Mouse (Mus musculus): ENCODE measurements around the gene Neb. TPM values are rescaled to one million over a fixed set of nuclear protein-coding genes. Genes with fewer than 3 reads are reported as not detected.

The Neb gene
- polyA plus RNA-seq, 1 experiment from 2014 or later = 2.2 TPM

DNA sequence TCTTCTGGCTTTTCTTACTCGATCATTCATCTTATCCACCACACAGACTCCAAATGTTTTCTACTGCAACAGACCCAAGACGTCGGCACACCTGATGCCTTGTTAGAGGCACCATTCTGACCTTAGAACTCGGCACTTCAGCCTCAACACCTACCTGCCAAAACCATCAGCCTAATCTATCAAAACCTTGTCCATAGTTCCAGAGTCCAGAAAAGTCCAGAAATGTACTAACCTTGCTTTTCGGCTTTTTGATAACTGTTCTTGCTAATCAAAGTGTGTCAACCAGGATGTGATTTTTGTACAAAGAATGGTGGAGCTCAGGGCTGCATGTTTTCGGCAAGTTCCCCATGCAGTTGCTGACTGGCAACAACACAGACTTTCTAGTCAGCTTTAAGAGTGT, 3.6 kb downstream of the Neb start:
- H3K9ac ChIP-seq (ENCODE audit: low read length) = no peak overlapping the region
- no peak overlapping the region for H3K27ac ChIP-seq (replicated peaks in 1 of 2; ENCODE audit: control insufficient read depth in 1 of 2, insufficient read depth in 1 of 2, low read depth in 2 of 2, low read length in 2 of 2)
- 89% methylated on average over 6 of the region's 6 CpGs for WGBS
- no peak overlapping the region for H3K4me2 ChIP-seq (ENCODE audit: low read length)
- peaks cover 6 to 13% of the 10 kb centered on the region in 2 experiments; a peak in 3 of 4 replicates for H3K4me1 ChIP-seq (ENCODE audit: control insufficient read depth in 2 of 2, insufficient read depth in 2 of 2, low read length in 2 of 2)
- H3K36me3 ChIP-seq (ENCODE audit: control insufficient read depth, insufficient read depth, low read length) = no peaks in the 10 kb centered on the region
- no peaks in the 10 kb centered on the region for H3K27me3 ChIP-seq (ENCODE audit: control insufficient read depth, insufficient read depth, low read length)
- H3K4me3 ChIP-seq (ENCODE audit: control insufficient read depth in 1 of 2, insufficient read depth in 1 of 2, low read depth in 1 of 2, low read length in 2 of 2) = no peak overlapping the region
- no peak for ATAC-seq (ENCODE audit: insufficient number of reproducible peaks, insufficient read depth, low FRiP score, low read depth)
- no peaks in the 10 kb centered on the region for H3K9me3 ChIP-seq (ENCODE audit: control insufficient read depth, low read length)

DNA sequence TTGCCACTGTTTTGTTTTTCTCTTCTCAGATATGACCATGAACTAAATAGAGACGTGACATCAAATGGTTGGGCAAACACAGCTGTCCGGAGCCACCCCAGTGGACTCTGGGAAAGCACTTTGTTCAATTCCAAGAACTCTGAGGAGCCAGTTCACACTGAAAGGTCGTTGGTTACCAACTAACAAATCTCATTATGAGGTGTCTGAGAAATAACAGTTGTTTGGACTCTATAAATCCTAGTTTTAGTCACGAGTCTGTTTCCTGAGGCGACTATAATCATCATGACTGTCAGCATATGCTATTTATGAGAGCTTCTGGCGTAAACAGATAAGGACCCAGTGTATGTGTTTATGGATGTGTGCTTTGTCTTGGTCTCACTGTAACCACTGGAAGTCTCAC, 5.8 kb downstream of the Neb start:
- no peak overlapping the region for H3K4me2 ChIP-seq (ENCODE audit: low read length)
- peaks cover 10 to 16% of the 10 kb centered on the region in 2 experiments for H3K4me1 ChIP-seq (ENCODE audit: control insufficient read depth in 2 of 2, insufficient read depth in 2 of 2, low read length in 2 of 2)
- no peaks in the 10 kb centered on the region for H3K36me3 ChIP-seq (ENCODE audit: control insufficient read depth, insufficient read depth, low read length)
- H3K9me3 ChIP-seq (ENCODE audit: control insufficient read depth, low read length) = no peaks in the 10 kb centered on the region
- 70% methylated on average over 6 of the region's 6 CpGs for WGBS
- no peak for ATAC-seq (ENCODE audit: insufficient number of reproducible peaks, insufficient read depth, low FRiP score, low read depth)
- H3K4me3 ChIP-seq (ENCODE audit: control insufficient read depth in 1 of 2, insufficient read depth in 1 of 2, low read depth in 1 of 2, low read length in 2 of 2) = no peak overlapping the region
- H3K9ac ChIP-seq (ENCODE audit: low read length) = no peak overlapping the region
- H3K27ac ChIP-seq (replicated peaks in 1 of 2; ENCODE audit: control insufficient read depth in 1 of 2, insufficient read depth in 1 of 2, low read depth in 2 of 2, low read length in 2 of 2) = no peak overlapping the region
- no peaks in the 10 kb centered on the region for H3K27me3 ChIP-seq (ENCODE audit: control insufficient read depth, insufficient read depth, low read length)

DNA sequence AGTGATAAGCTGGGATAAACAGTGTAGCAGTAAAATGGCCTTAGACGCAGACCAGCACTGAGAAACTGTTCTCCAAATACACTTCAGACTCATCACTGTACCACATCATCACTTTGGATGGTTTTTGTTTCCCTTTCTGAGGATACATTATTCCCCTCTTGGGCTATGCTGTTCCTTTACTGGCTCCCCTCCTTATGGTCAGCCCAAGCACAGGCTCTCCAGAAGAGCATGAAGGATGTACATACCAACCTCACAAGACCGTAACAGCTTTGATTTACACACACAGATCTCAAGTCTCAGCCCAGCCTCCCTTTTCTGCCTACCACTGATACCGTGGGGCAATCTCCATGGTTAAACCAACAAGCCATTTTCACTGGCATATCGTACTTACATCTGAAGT, 6.2 kb downstream of the Neb start:
- H3K4me2 ChIP-seq (ENCODE audit: low read length) = no peak overlapping the region
- H3K9ac ChIP-seq (ENCODE audit: low read length) = no peak overlapping the region
- 84% methylated on average over 4 of the region's 4 CpGs for WGBS
- ATAC-seq (ENCODE audit: insufficient number of reproducible peaks, insufficient read depth, low FRiP score, low read depth) = no peak
- no peaks in the 10 kb centered on the region for H3K27me3 ChIP-seq (ENCODE audit: control insufficient read depth, insufficient read depth, low read length)
- no peak overlapping the region for H3K27ac ChIP-seq (replicated peaks in 1 of 2; ENCODE audit: control insufficient read depth in 1 of 2, insufficient read depth in 1 of 2, low read depth in 2 of 2, low read length in 2 of 2)
- no peak overlapping the region for H3K4me3 ChIP-seq (ENCODE audit: control insufficient read depth in 1 of 2, insufficient read depth in 1 of 2, low read depth in 1 of 2, low read length in 2 of 2)
- H3K4me1 ChIP-seq (ENCODE audit: control insufficient read depth in 2 of 2, insufficient read depth in 2 of 2, low read length in 2 of 2) = peaks cover 13 to 20% of the 10 kb centered on the region in 2 experiments
- H3K36me3 ChIP-seq (ENCODE audit: control insufficient read depth, insufficient read depth, low read length) = no peaks in the 10 kb centered on the region
- H3K9me3 ChIP-seq (ENCODE audit: control insufficient read depth, low read length) = no peaks in the 10 kb centered on the region

DNA sequence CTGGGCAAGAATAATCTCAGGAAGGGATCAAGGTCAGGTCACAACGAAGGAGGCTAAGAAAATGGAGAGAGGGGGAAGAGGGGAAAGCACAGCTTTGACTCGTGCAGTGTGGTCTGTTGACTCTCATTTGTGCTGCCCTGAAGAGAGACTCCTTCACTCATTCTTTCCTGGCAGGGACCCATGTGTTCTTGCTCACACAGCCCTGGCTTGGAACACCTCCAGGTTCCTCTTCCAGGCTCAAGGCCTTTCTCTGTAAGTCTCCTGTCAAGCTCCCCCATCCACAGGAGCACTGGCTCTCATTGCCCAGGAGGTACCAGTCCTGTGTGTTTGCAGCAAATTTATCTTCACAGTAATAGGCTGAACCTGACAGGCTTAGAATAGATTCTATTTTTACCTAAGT, 7.2 kb downstream of the Neb start:
- H3K4me3 ChIP-seq (ENCODE audit: control insufficient read depth in 1 of 2, insufficient read depth in 1 of 2, low read depth in 1 of 2, low read length in 2 of 2) = no peak overlapping the region
- no peaks in the 10 kb centered on the region for H3K36me3 ChIP-seq (ENCODE audit: control insufficient read depth, insufficient read depth, low read length)
- H3K9me3 ChIP-seq (ENCODE audit: control insufficient read depth, low read length) = no peaks in the 10 kb centered on the region
- H3K4me1 ChIP-seq (ENCODE audit: control insufficient read depth in 2 of 2, insufficient read depth in 2 of 2, low read length in 2 of 2) = peaks cover 18 to 24% of the 10 kb centered on the region in 2 experiments
- ATAC-seq (ENCODE audit: insufficient number of reproducible peaks, insufficient read depth, low FRiP score, low read depth) = peak; percentile 68
- no peak overlapping the region for H3K4me2 ChIP-seq (ENCODE audit: low read length)
- WGBS = 5% methylated on average over 2 of the region's 2 CpGs
- H3K27me3 ChIP-seq (ENCODE audit: control insufficient read depth, insufficient read depth, low read length) = no peaks in the 10 kb centered on the region
- H3K9ac ChIP-seq (ENCODE audit: low read length) = no peak overlapping the region
- H3K27ac ChIP-seq (replicated peaks in 1 of 2; ENCODE audit: control insufficient read depth in 1 of 2, insufficient read depth in 1 of 2, low read depth in 2 of 2, low read length in 2 of 2) = peak overlapping the region; percentile 66 to 75

DNA sequence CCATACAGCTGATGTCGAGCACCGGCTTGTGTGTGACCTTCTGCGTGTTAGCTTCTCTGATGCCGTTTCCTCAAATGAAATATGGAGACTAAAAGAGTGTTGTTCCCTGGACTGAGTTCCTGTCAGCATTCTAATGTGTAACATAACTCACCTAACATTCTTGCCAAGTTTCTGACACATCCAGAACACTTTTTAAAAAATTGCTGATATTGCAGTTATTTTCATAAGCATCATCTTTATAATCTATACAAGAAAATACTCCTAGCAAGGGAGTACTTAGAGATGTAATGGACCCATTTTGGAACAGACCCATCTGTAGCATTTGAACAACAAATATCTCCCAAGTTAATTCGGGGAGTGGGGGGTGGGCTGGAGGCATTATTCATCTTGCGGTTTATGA, 8.7 kb downstream of the Neb start:
- H3K9me3 ChIP-seq (ENCODE audit: control insufficient read depth, low read length) = no peaks in the 10 kb centered on the region
- H3K4me3 ChIP-seq (ENCODE audit: control insufficient read depth in 1 of 2, insufficient read depth in 1 of 2, low read depth in 1 of 2, low read length in 2 of 2) = no peak overlapping the region
- WGBS = 84% methylated on average over 6 of the region's 6 CpGs
- H3K9ac ChIP-seq (ENCODE audit: low read length) = no peak overlapping the region
- no peak for ATAC-seq (ENCODE audit: insufficient number of reproducible peaks, insufficient read depth, low FRiP score, low read depth)
- no peak overlapping the region for H3K4me2 ChIP-seq (ENCODE audit: low read length)
- no peaks in the 10 kb centered on the region for H3K36me3 ChIP-seq (ENCODE audit: control insufficient read depth, insufficient read depth, low read length)
- H3K27me3 ChIP-seq (ENCODE audit: control insufficient read depth, insufficient read depth, low read length) = no peaks in the 10 kb centered on the region
- H3K4me1 ChIP-seq (ENCODE audit: control insufficient read depth in 2 of 2, insufficient read depth in 2 of 2, low read length in 2 of 2) = peaks cover 16 to 24% of the 10 kb centered on the region in 2 experiments
- H3K27ac ChIP-seq (replicated peaks in 1 of 2; ENCODE audit: control insufficient read depth in 1 of 2, insufficient read depth in 1 of 2, low read depth in 2 of 2, low read length in 2 of 2) = no peak overlapping the region

DNA sequence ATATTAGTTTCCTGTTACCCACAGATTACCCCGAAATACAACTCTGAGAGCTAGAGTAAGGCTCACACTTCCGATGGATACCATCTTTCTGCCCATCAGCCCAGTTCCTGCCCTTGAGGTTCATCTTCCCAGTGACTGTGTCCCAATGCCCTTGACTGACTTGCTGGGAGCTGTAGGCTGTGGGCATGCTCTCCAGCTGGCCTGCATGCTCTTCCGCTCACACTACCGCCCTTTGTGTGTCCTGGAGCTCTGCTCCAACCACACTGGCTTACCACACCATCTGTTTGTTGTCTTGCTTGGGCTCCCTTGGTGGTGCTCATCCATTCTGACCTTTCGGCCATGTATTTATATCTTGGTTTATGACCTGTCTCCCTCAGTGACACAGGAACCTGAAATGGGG, 10.6 kb downstream of the Neb start:
- Histone ChIP-seq H3K36me3 (ENCODE audit: control insufficient read depth, insufficient read depth, low read length) (no peaks in the 10 kb centered on the region), H3K4me1 (ENCODE audit: control insufficient read depth in 2 of 2, insufficient read depth in 2 of 2, low read length in 2 of 2) (peaks cover 16 to 24% of the 10 kb centered on the region in 2 experiments), H3K9ac (ENCODE audit: low read length) (no peak overlapping the region), H3K9me3 (ENCODE audit: control insufficient read depth, low read length) (no peaks in the 10 kb centered on the region), H3K4me2 (ENCODE audit: low read length) (peak overlapping the region; percentile 62), H3K27ac (replicated peaks in 1 of 2; ENCODE audit: control insufficient read depth in 1 of 2, insufficient read depth in 1 of 2, low read depth in 2 of 2, low read length in 2 of 2) (no peak overlapping the region), H3K4me3 (ENCODE audit: control insufficient read depth in 1 of 2, insufficient read depth in 1 of 2, low read depth in 1 of 2, low read length in 2 of 2) (no peak overlapping the region), H3K27me3 (ENCODE audit: control insufficient read depth, insufficient read depth, low read length) (no peaks in the 10 kb centered on the region)
- no peak for ATAC-seq (ENCODE audit: insufficient number of reproducible peaks, insufficient read depth, low FRiP score, low read depth)
- WGBS = 88% methylated on average over 5 of the region's 5 CpGs

DNA sequence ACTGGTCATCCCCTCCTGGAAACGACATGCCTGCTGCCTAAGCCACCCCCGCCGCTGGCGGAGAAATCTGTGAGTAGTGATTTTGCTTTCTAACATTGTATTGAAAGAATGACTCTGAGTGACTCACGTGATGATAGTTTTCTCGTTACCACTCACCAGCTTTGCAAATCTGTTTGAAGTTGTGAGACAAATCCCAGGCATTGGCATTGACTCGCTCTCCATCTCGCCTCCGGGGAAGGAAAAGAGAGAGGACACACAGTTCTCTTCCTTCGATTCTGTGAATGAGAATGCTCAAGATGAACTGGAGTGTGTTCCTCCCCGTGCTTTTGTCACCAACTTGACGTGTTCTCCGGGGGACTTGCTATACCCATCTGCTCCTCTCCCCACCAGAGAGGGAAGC, 11.0 kb downstream of the Neb start:
- Histone ChIP-seq H3K27ac (replicated peaks in 1 of 2; ENCODE audit: control insufficient read depth in 1 of 2, insufficient read depth in 1 of 2, low read depth in 2 of 2, low read length in 2 of 2) (no peak overlapping the region), H3K36me3 (ENCODE audit: control insufficient read depth, insufficient read depth, low read length) (no peaks in the 10 kb centered on the region), H3K9me3 (ENCODE audit: control insufficient read depth, low read length) (no peaks in the 10 kb centered on the region), H3K9ac (ENCODE audit: low read length) (peak overlapping the region; percentile 47), H3K4me1 (ENCODE audit: control insufficient read depth in 2 of 2, insufficient read depth in 2 of 2, low read length in 2 of 2) (peaks cover 16 to 24% of the 10 kb centered on the region in 2 experiments), H3K4me2 (ENCODE audit: low read length) (peak overlapping the region; percentile 62), H3K4me3 (ENCODE audit: control insufficient read depth in 1 of 2, insufficient read depth in 1 of 2, low read depth in 1 of 2, low read length in 2 of 2) (peak overlapping the region; percentile 7 to 17; a peak in 2 of 4 replicates), H3K27me3 (ENCODE audit: control insufficient read depth, insufficient read depth, low read length) (no peaks in the 10 kb centered on the region)
- no peak for ATAC-seq (ENCODE audit: insufficient number of reproducible peaks, insufficient read depth, low FRiP score, low read depth)
- WGBS = 15% methylated on average over 13 of the region's 13 CpGs

DNA sequence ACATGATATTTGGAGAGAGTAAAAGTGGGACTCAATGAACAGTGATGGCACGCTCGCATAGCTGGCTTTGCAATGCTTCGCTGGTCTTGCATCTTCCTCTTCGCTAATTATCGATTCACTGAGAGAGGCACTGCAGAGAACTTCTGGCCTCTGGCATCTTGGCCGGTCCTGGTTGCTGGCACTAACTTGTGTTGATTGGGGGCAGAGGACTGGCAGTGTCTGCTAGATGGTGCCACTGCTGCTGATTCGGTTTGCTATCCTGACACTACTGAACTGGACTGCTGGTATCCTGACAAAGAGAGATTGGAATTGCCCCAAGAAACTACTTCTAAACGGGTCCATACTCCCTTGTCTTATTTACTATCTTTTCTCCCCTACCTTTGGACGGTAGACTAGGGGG, 17.2 kb downstream of the Neb start:
- H3K9me3 ChIP-seq (ENCODE audit: control insufficient read depth, low read length) = no peaks in the 10 kb centered on the region
- H3K9ac ChIP-seq (ENCODE audit: low read length) = no peak overlapping the region
- H3K27me3 ChIP-seq (ENCODE audit: control insufficient read depth, insufficient read depth, low read length) = no peaks in the 10 kb centered on the region
- no peak overlapping the region for H3K4me2 ChIP-seq (ENCODE audit: low read length)
- no peak overlapping the region for H3K27ac ChIP-seq (replicated peaks in 1 of 2; ENCODE audit: control insufficient read depth in 1 of 2, insufficient read depth in 1 of 2, low read depth in 2 of 2, low read length in 2 of 2)
- H3K4me3 ChIP-seq (ENCODE audit: control insufficient read depth in 1 of 2, insufficient read depth in 1 of 2, low read depth in 1 of 2, low read length in 2 of 2) = no peak overlapping the region
- no peaks in the 10 kb centered on the region for H3K36me3 ChIP-seq (ENCODE audit: control insufficient read depth, insufficient read depth, low read length)
- H3K4me1 ChIP-seq (ENCODE audit: control insufficient read depth in 2 of 2, insufficient read depth in 2 of 2, low read length in 2 of 2) = peaks cover 5 to 7% of the 10 kb centered on the region in 2 experiments; a peak in 2 of 4 replicates
- no peak for ATAC-seq (ENCODE audit: insufficient number of reproducible peaks, insufficient read depth, low FRiP score, low read depth)
- WGBS = 87% methylated on average over 9 of the region's 9 CpGs

Measured in heart, embryonic 14.5 days (tissue).